Mouse (Mus musculus) heart, postnatal 0 days (tissue): ENCODE measurements around the gene Cpz. TPM values are rescaled to one million over a fixed set of nuclear protein-coding genes. Genes with fewer than 3 reads are reported as not detected.

Experiments used
- ATAC-seq: fragments of 200-750 bp; cut with Nextera tagmentation; 2 replicates; pipeline ENCODE4 v1.8.0; 2017; ENCODE audit warnings: low read depth, moderate number of reproducible peaks, moderate library complexity; ENCODE audit not compliant: insufficient read depth
- DNase-seq: peaks from one replicate; pipeline ENCODE4 v3.0.0-alpha.2; 2016; ENCODE audit warnings: low spot score
- H3K27ac ChIP-seq: fragments of 300-500 bp; sonication (generic); 2 replicates; pipeline ENCODE4 v1.5.1; 2014; ENCODE audit warnings: low read depth, mild to moderate bottlenecking
- H3K27me3 ChIP-seq: fragments of 300-500 bp; sonication (generic); 2 replicates; pipeline ENCODE4 v1.6.1; 2014; ENCODE audit warnings: low read length, mixed read lengths; ENCODE audit not compliant: control insufficient read depth, insufficient read depth
- H3K36me3 ChIP-seq: fragments of 300-500 bp; sonication (generic); replicated peaks from 2 replicates; pipeline ENCODE4 v1.6.1; 2014; ENCODE audit warnings: low read length, mixed read lengths; ENCODE audit not compliant: control insufficient read depth, insufficient read depth
- H3K4me1 ChIP-seq: fragments of 300-500 bp; sonication (generic); 2 replicates; pipeline ENCODE4 v1.6.1; 2014; ENCODE audit warnings: antibody characterized with exemption; ENCODE audit not compliant: control insufficient read depth, insufficient read depth
- H3K4me2 ChIP-seq: fragments of 300-500 bp; sonication (generic); 2 replicates; pipeline ENCODE4 v1.6.1; 2014; ENCODE audit warnings: low read depth, mild to moderate bottlenecking, low read length, moderate library complexity
- H3K4me3 ChIP-seq: fragments of 300-500 bp; sonication (generic); 2 replicates; pipeline ENCODE4 v1.5.1; 2014; ENCODE audit warnings: low read depth, low read length
- H3K9ac ChIP-seq: fragments of 300-500 bp; sonication (generic); replicated peaks from 2 replicates; pipeline ENCODE4 v1.6.1; 2014; ENCODE audit warnings: low read depth, low read length, mixed read lengths
- H3K9me3 ChIP-seq: fragments of 300-500 bp; sonication (generic); replicated peaks from 2 replicates; pipeline ENCODE4 v1.6.1; 2016; ENCODE audit warnings: low read length; ENCODE audit not compliant: control insufficient read depth
- CTCF ChIP-seq: IDR thresholded peaks from 2 replicates; pipeline ENCODE4 v1.5.1; 2016; ENCODE audit warnings: antibody characterized with exemption, control low read depth, low read depth
- EP300 ChIP-seq: IDR thresholded peaks from 2 replicates; pipeline ENCODE4 v1.6.1; 2016; ENCODE audit warnings: antibody characterized with exemption, low read depth
- WGBS: fragments of 180-500 bp; shearing (Covaris S2); extraction: QIAGEN DNeasy Blood & Tissue Kit; methylation state at CpG from one replicate; pipeline ENCODE4 v1.1.7; 2014; 5-methylcytosine and 5-hydroxymethylcytosine counted together
- polyA plus RNA-seq: library from polyadenylated mRNA; unstranded; fragments of >200 nt; fragmentation: Nextera tagmentation; extraction: Ambion mirVana; gene quantifications from 2 replicates; pipeline ENCODE4 v1.2.1, GENCODE M21; 2015
- total RNA-seq: library from RNA; depleted of rRNA; stranded (reverse); fragments of >200 nt; gene quantifications from 2 replicates; pipeline ENCODE4 v1.2.3, GENCODE M21; 2014; ENCODE audit warnings: low replicate concordance

Gene Cpz
- total and polyA plus RNA-seq, 2 experiments from 2014 or later: 3.8 to 6.8 TPM

GRCm38 (mm10) chr5:35563449-35563848 lies 38.0 kb upstream of the Cpz start:
- Histone ChIP-seq H3K4me2 (no peak overlapping the region), H3K36me3 (peaks cover 72% of the 10 kb centered on the region), H3K9ac (no peak overlapping the region), H3K27me3 (no peaks in the 10 kb centered on the region), H3K27ac (no peak overlapping the region), H3K4me3 (no peak overlapping the region), H3K4me1 (peaks cover 34% of the 10 kb centered on the region), H3K9me3 (no peaks in the 10 kb centered on the region)
- 6% methylated on average over 1 of the region's 1 CpGs for WGBS
- TF ChIP-seq EP300 (no peak), CTCF (peak; percentile 86)
- ATAC-seq (no peak), DNase-seq (peak; percentile 20)

- no peak for ATAC-seq
These were observed 37.1 kb upstream of the Cpz start for GRCm38 (mm10) chr5:35562616-35563015.

GRCm38 (mm10) chr5:35559447-35559846 lies 33.9 kb upstream of the Cpz start:
- peaks cover 44% of the 10 kb centered on the region for H3K4me1 ChIP-seq
- no peaks in the 10 kb centered on the region for H3K9me3 ChIP-seq
- TF ChIP-seq EP300 (peak; percentile 63), CTCF (no peak)
- H3K36me3 ChIP-seq: peaks cover 48% of the 10 kb centered on the region
- WGBS: 14% methylated on average over 8 of the region's 8 CpGs
- no peak overlapping the region for H3K4me2 ChIP-seq
- DNase-seq (peak; percentile 94), ATAC-seq (peak; percentile 88)
- no peak overlapping the region for H3K9ac ChIP-seq
- peak overlapping the region; percentile 85 for H3K27ac ChIP-seq
- no peak overlapping the region for H3K4me3 ChIP-seq
- H3K27me3 ChIP-seq: no peaks in the 10 kb centered on the region

More at GRCm38 (mm10) chr5:35562616-35563015, 37.1 kb upstream of the Cpz start:
- no peaks in the 10 kb centered on the region for H3K27me3 ChIP-seq
- H3K4me2 ChIP-seq: no peak overlapping the region
- peaks cover 42% of the 10 kb centered on the region for H3K4me1 ChIP-seq
- H3K4me3 ChIP-seq: no peak overlapping the region
- peaks cover 64% of the 10 kb centered on the region for H3K36me3 ChIP-seq
- WGBS: 42% methylated on average over 2 of the region's 2 CpGs
- H3K9me3 ChIP-seq: no peaks in the 10 kb centered on the region
- H3K27ac ChIP-seq: no peak overlapping the region
- H3K9ac ChIP-seq: no peak overlapping the region
- TF ChIP-seq CTCF: no peak
- TF ChIP-seq EP300: no peak
- DNase-seq: no peak

GRCm38 (mm10) chr5:35557946-35558621 lies 32.6 kb upstream of the Cpz start:
- no peak overlapping the region for H3K4me2 ChIP-seq
- H3K27me3 ChIP-seq: no peaks in the 10 kb centered on the region
- peaks cover 43% of the 10 kb centered on the region for H3K4me1 ChIP-seq
- H3K27ac ChIP-seq: peak overlapping the region; percentile 85; the same call in 1 of the 2 replicates
- DNase-seq (no peak), ATAC-seq (no peak)
- no peak overlapping the region for H3K9ac ChIP-seq
- WGBS: 71% methylated on average over 13 of the region's 13 CpGs
- no peak overlapping the region for H3K4me3 ChIP-seq
- peak; percentile 49 for TF ChIP-seq CTCF
- no peak for TF ChIP-seq EP300
- H3K36me3 ChIP-seq: peaks cover 38% of the 10 kb centered on the region
- H3K9me3 ChIP-seq: no peaks in the 10 kb centered on the region

- Histone ChIP-seq H3K27ac (no peak overlapping the region), H3K4me3 (no peak overlapping the region), H3K9me3 (no peaks in the 10 kb centered on the region), H3K4me2 (no peak overlapping the region), H3K9ac (no peak overlapping the region), H3K27me3 (no peaks in the 10 kb centered on the region), H3K4me1 (peaks cover 29% of the 10 kb centered on the region), H3K36me3 (peaks cover 24% of the 10 kb centered on the region)
- no peak for TF ChIP-seq CTCF
- DNase-seq: no peak
- 87% methylated on average over 7 of the region's 7 CpGs for WGBS
- no peak for ATAC-seq
These were observed 30.9 kb upstream of the Cpz start for GRCm38 (mm10) chr5:35556393-35556792.
